In the genomic region with DNA sequence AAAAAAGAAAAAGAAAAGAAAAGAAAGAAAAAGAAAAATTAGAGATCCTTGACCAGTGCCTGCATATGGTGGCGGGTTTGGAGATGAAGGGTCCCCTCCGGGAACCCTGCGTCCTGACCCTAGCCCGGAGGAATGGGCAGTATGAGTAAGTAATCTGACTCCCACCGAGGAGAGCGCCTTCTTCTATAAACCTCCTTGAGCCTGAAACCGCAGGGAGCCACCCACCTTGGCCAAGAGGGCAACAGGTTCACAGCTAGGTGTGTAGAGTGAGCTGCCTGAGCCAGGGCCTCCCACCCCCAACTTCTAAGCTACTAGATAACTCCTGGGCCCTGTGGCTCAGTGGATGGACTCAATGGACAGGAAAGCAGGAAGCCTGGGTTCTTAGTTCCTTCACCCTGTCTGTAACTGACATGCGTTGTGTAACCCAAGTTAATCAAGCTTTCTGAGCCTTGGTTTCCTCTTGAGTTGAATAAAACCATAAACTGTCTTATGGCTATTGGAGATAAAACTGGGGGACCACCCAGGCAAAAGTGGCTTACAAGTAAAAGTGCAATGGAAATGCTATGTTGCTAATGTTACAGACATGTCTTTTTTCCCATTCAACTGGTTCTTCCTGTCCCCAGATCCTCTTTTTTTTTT, we compare ENCODE assay signal across 8 mouse cellular contexts. TPM values are rescaled to one million over a fixed set of nuclear protein-coding genes. Genes with fewer than 3 reads are reported as not detected.
DNase-seq lines count a peak whose midpoint lies in the region; ATAC-seq and TF ChIP-seq lines count a peak whose summit lies in the region.

No protein-coding gene starts in this region.

- peak; percentile 85 for ATAC-seq in common myeloid progenitor, adult 5-6 weeks (replicated peaks; ENCODE audit: low read depth, poor library complexity, severe bottlenecking)
- peak; percentile 80 to 81 for ATAC-seq in hematopoietic stem cell, adult 5-6 weeks (replicated peaks in 1 of 2; ENCODE audit: insufficient read depth in 1 of 2, low FRiP score in 2 of 2, low TSS enrichment in 1 of 2, low read depth in 1 of 2, poor library complexity in 2 of 2, severe bottlenecking in 2 of 2)
- ATAC-seq in limb, embryonic 14.5 days (ENCODE audit: low FRiP score, low read depth) = 0 out of 2 replicates have a peak, but pooled peaks have one; percentile 26
- ATAC-seq in midbrain, embryonic 13.5 days = 0 out of 2 replicates have a peak, but pooled peaks have one; percentile 36
- no peak for ATAC-seq in erythroid progenitor cell, adult 5-6 weeks (replicated peaks; ENCODE audit: low FRiP score, poor library complexity, severe bottlenecking)

- WGBS in limb, embryonic 14.5 days = 43% methylated on average over 8 of the region's 8 CpGs
- 38% methylated on average over 8 of the region's 8 CpGs for WGBS in midbrain, embryonic 13.5 days

- H3K4me2 ChIP-seq in limb, embryonic 14.5 days (replicated peaks; ENCODE audit: low read depth, low read length, severe bottlenecking) = peak overlapping the region; percentile 50
- H3K4me2 ChIP-seq in midbrain, embryonic 13.5 days (replicated peaks) = peak overlapping the region; percentile 58

- no peak for TF ChIP-seq POLR2A in limb, embryonic 14.5 days (IDR thresholded peaks at IDR 0.05; ENCODE audit: borderline replicate concordance, extremely low read depth, insufficient read depth, insufficient read length)

- H3K9me3 ChIP-seq in limb, embryonic 14.5 days (ENCODE audit: control insufficient read depth, low read length) = no peaks in the 10 kb centered on the region
- no peaks in the 10 kb centered on the region for H3K9me3 ChIP-seq in midbrain, embryonic 13.5 days

- peaks cover 6% of the 10 kb centered on the region; the same call in 1 of the 2 replicates for H3K36me3 ChIP-seq in limb, embryonic 14.5 days (ENCODE audit: control insufficient read depth, insufficient read depth, low read length)
- no peaks in the 10 kb centered on the region for H3K36me3 ChIP-seq in midbrain, embryonic 13.5 days

- no peaks in the 10 kb centered on the region for H3K4me1 ChIP-seq in limb, embryonic 14.5 days (ENCODE audit: control insufficient read depth, insufficient read depth, low read length)
- peaks cover 6% of the 10 kb centered on the region; the same call in 1 of the 2 replicates for H3K4me1 ChIP-seq in midbrain, embryonic 13.5 days (replicated peaks)

- peak overlapping the region; percentile 86 for H3K9ac ChIP-seq in limb, embryonic 14.5 days (ENCODE audit: low read depth, low read length, severe bottlenecking)
- H3K9ac ChIP-seq in midbrain, embryonic 13.5 days (replicated peaks) = peak overlapping the region; percentile 81

- H3K27ac ChIP-seq in limb, embryonic 14.5 days (replicated peaks; ENCODE audit: low read depth, low read length) = no peak overlapping the region
- H3K27ac ChIP-seq in midbrain, embryonic 13.5 days = no peak overlapping the region

- no peaks in the 10 kb centered on the region for H3K27me3 ChIP-seq in limb, embryonic 14.5 days (ENCODE audit: control insufficient read depth, insufficient read depth, low read length)
- H3K27me3 ChIP-seq in midbrain, embryonic 13.5 days = no peaks in the 10 kb centered on the region

- H3K4me3 ChIP-seq in limb, embryonic 14.5 days (replicated peaks; ENCODE audit: low read length) = peak overlapping the region; percentile 54
- H3K4me3 ChIP-seq in midbrain, embryonic 13.5 days (replicated peaks) = peak overlapping the region; percentile 64

- DNase-seq in 3T3-L1 (ENCODE audit: low read depth, low spot score) = peak; percentile 20
- DNase-seq in CD4-positive helper T cell, adult 2 months (ENCODE audit: low read depth, low spot score) = peak; percentile 3
- DNase-seq in limb, embryonic 14.5 days (ENCODE audit: low spot score) = no peak
- no peak for DNase-seq in layer of hippocampus, adult 11-12 months (ENCODE audit: low spot score)

RNA-seq across cellular contexts. Expression of a gene that starts 0.8 kb away (rescaled TPM):
- 34.7 and 38.7 TPM in 2 replicates for total RNA-seq in common myeloid progenitor, adult 5-6 weeks (2017)
- 46.5 and 49.5 TPM in 2 replicates for total RNA-seq in hematopoietic stem cell, adult 5-6 weeks (2017)
- 50.0 and 58.1 TPM in 2 replicates for polyA plus RNA-seq in limb, embryonic 14.5 days (2012; rRNA removed)
- 21.8 and 26.3 TPM in 2 replicates for polyA plus RNA-seq in limb, embryonic 14.5 days (2014; fragmentation: Nextera tagmentation; extraction: Ambion mirVana)
- 27.1 and 27.3 TPM in 2 replicates for polyA plus RNA-seq in midbrain, embryonic 13.5 days (2015; fragmentation: Nextera tagmentation; extraction: Ambion mirVana)
- 14.3 and 20.2 TPM in 2 replicates for total RNA-seq in erythroid progenitor cell, adult 5-6 weeks (2015; ENCODE audit: low replicate concordance)
- total RNA-seq in erythroid progenitor cell, adult 5-6 weeks (2017; ENCODE audit: low replicate concordance) = 0.76 and 2.1 TPM in 2 replicates

RNA-seq across cellular contexts. Expression of a gene that starts 20.2 kb away (rescaled TPM):
- total RNA-seq in common myeloid progenitor, adult 5-6 weeks (2017) = not detected in 2 replicates
- 1.2 and 2.8 TPM in 2 replicates for total RNA-seq in hematopoietic stem cell, adult 5-6 weeks (2017)
- polyA plus RNA-seq in limb, embryonic 14.5 days (2012; rRNA removed) = 17.6 and 21.9 TPM in 2 replicates
- 36.3 and 44.8 TPM in 2 replicates for polyA plus RNA-seq in limb, embryonic 14.5 days (2014; fragmentation: Nextera tagmentation; extraction: Ambion mirVana)
- polyA plus RNA-seq in midbrain, embryonic 13.5 days (2015; fragmentation: Nextera tagmentation; extraction: Ambion mirVana) = 38.5 and 41.3 TPM in 2 replicates
- total RNA-seq in erythroid progenitor cell, adult 5-6 weeks (2015; ENCODE audit: low replicate concordance) = not detected in 2 replicates
- total RNA-seq in erythroid progenitor cell, adult 5-6 weeks (2017; ENCODE audit: low replicate concordance) = not detected in 2 replicates

Comparison
In these comparisons a context has a peak if more than half of its experiments do, and no peak if none do; other contexts are left out.
1. DNase-seq: peak in 3T3-L1 (single experiment) and CD4-positive helper T cell, adult 2 months (single experiment); none in limb, embryonic 14.5 days (single experiment) and layer of hippocampus, adult 11-12 months (single experiment).